Mouse (Mus musculus) kidney, postnatal 0 days (tissue): ENCODE results near the gene A630001G21Rik. TPM values are rescaled to one million over a fixed set of nuclear protein-coding genes. Genes with fewer than 3 reads are reported as not detected.

Experiments
- ATAC-seq: fragments of 200-750 bp; cut with Nextera tagmentation; replicated peaks from 2 replicates; pipeline ENCODE4 v1.8.0; 2017; ENCODE audit warnings: low read depth, moderate number of reproducible peaks, moderate TSS enrichment, moderate library complexity; ENCODE audit not compliant: low FRiP score
- DNase-seq: peaks from one replicate; pipeline ENCODE4 v3.0.0-alpha.2; 2016; ENCODE audit warnings: low spot score
- H3K27ac ChIP-seq: fragments of 300-500 bp; sonication (generic); 2 replicates; pipeline ENCODE4 v1.5.1; 2014; ENCODE audit warnings: mild to moderate bottlenecking
- H3K27me3 ChIP-seq: fragments of 300-500 bp; sonication (generic); 2 replicates; pipeline ENCODE4 v1.6.1; 2014; ENCODE audit warnings: low read length, mixed read lengths; ENCODE audit not compliant: insufficient read depth
- H3K36me3 ChIP-seq: fragments of 300-500 bp; sonication (generic); 2 replicates; pipeline ENCODE4 v1.6.1; 2014; ENCODE audit warnings: low read length, mixed read lengths; ENCODE audit not compliant: insufficient read depth
- H3K4me1 ChIP-seq: fragments of 300-500 bp; sonication (generic); replicated peaks from 2 replicates; pipeline ENCODE4 v1.6.1; 2014; ENCODE audit warnings: antibody characterized with exemption, low read length, mixed read lengths; ENCODE audit not compliant: insufficient read depth
- H3K4me2 ChIP-seq: fragments of 300-500 bp; sonication (generic); 2 replicates; pipeline ENCODE4 v1.6.1; 2014; ENCODE audit warnings: mild to moderate bottlenecking, low read length, moderate library complexity, mixed read lengths
- H3K4me3 ChIP-seq: fragments of 300-500 bp; sonication (generic); replicated peaks from 2 replicates; pipeline ENCODE4 v1.5.1; 2014; ENCODE audit warnings: low read depth, low read length
- H3K9ac ChIP-seq: fragments of 300-500 bp; sonication (generic); 2 replicates; pipeline ENCODE4 v1.6.1; 2014; ENCODE audit warnings: low read depth, low read length
- H3K9me3 ChIP-seq: fragments of 300-500 bp; sonication (generic); replicated peaks from 2 replicates; pipeline ENCODE4 v1.6.1; 2016; ENCODE audit warnings: low read length, inconsistent platforms, mixed read lengths
- CTCF ChIP-seq: IDR thresholded peaks from 2 replicates; pipeline ENCODE4 v1.5.1; 2016; ENCODE audit warnings: antibody characterized with exemption, low read depth, mild to moderate bottlenecking, moderate library complexity
- WGBS: fragments of 180-500 bp; shearing (Covaris S2); extraction: QIAGEN DNeasy Blood & Tissue Kit; methylation state at CpG from one replicate; pipeline ENCODE4 v1.1.7; 2014; 5-methylcytosine and 5-hydroxymethylcytosine counted together
- polyA plus RNA-seq: library from polyadenylated mRNA; unstranded; fragments of >200 nt; fragmentation: Nextera tagmentation; extraction: Ambion mirVana; gene quantifications from 2 replicates; pipeline ENCODE4 v1.2.1, GENCODE M21; 2015

Gene A630001G21Rik
- polyA plus RNA-seq, 1 experiment from 2014 or later = 1.7 TPM

- Histone ChIP-seq H3K4me2 (no peak overlapping the region), H3K4me1 (no peaks in the 10 kb centered on the region), H3K4me3 (no peak overlapping the region), H3K9me3 (no peaks in the 10 kb centered on the region), H3K36me3 (no peaks in the 10 kb centered on the region), H3K27ac (no peak overlapping the region), H3K9ac (no peak overlapping the region), H3K27me3 (no peaks in the 10 kb centered on the region)
- 81% methylated on average over 4 of the region's 4 CpGs for WGBS
- ATAC-seq (no peak), DNase-seq (no peak)
- no peak for TF ChIP-seq CTCF
These were observed 27.8 kb downstream of the A630001G21Rik start for GRCm38 (mm10) chr1:85750650-85751049.

GRCm38 (mm10) chr1:85749829-85750228 is 28.6 kb downstream of the A630001G21Rik start:
- 96% methylated on average over 2 of the region's 2 CpGs for WGBS
- no peak for ATAC-seq
- Histone ChIP-seq H3K4me3 (no peak overlapping the region), H3K4me1 (no peaks in the 10 kb centered on the region), H3K36me3 (no peaks in the 10 kb centered on the region), H3K27me3 (no peaks in the 10 kb centered on the region), H3K9me3 (no peaks in the 10 kb centered on the region), H3K4me2 (no peak overlapping the region), H3K27ac (no peak overlapping the region), H3K9ac (no peak overlapping the region)
- no peak for DNase-seq
- no peak for TF ChIP-seq CTCF

GRCm38 (mm10) chr1:85746511-85746910 is 31.9 kb downstream of the A630001G21Rik start:
- no peak overlapping the region for H3K4me3 ChIP-seq
- no peaks in the 10 kb centered on the region for H3K36me3 ChIP-seq
- no peaks in the 10 kb centered on the region for H3K27me3 ChIP-seq
- WGBS = 85% methylated on average over 5 of the region's 5 CpGs
- H3K27ac ChIP-seq = no peak overlapping the region
- no peaks in the 10 kb centered on the region for H3K4me1 ChIP-seq
- DNase-seq (no peak), ATAC-seq (no peak)
- TF ChIP-seq CTCF = no peak
- no peak overlapping the region for H3K9ac ChIP-seq
- no peaks in the 10 kb centered on the region for H3K9me3 ChIP-seq
- no peak overlapping the region for H3K4me2 ChIP-seq

- no peaks in the 10 kb centered on the region for H3K4me1 ChIP-seq
- H3K9me3 ChIP-seq = no peaks in the 10 kb centered on the region
- no peak overlapping the region for H3K4me3 ChIP-seq
- DNase-seq = no peak
- H3K9ac ChIP-seq = no peak overlapping the region
- no peak overlapping the region for H3K4me2 ChIP-seq
- no peak for ATAC-seq
- 69% methylated on average over 3 of the region's 3 CpGs for WGBS
- no peak overlapping the region for H3K27ac ChIP-seq
- no peak for TF ChIP-seq CTCF
- no peaks in the 10 kb centered on the region for H3K36me3 ChIP-seq
- no peaks in the 10 kb centered on the region for H3K27me3 ChIP-seq
These were observed 33.9 kb downstream of the A630001G21Rik start for GRCm38 (mm10) chr1:85744539-85744938.

- H3K27me3 ChIP-seq = no peaks in the 10 kb centered on the region
- H3K4me2 ChIP-seq = no peak overlapping the region
- H3K27ac ChIP-seq = no peak overlapping the region
- no peak overlapping the region for H3K4me3 ChIP-seq
- no peak for DNase-seq
- no peaks in the 10 kb centered on the region for H3K4me1 ChIP-seq
- TF ChIP-seq CTCF = no peak
- no peak overlapping the region for H3K9ac ChIP-seq
- no peaks in the 10 kb centered on the region for H3K9me3 ChIP-seq
- peak; percentile 68 for ATAC-seq
- H3K36me3 ChIP-seq = no peaks in the 10 kb centered on the region
- WGBS = 6% methylated on average over 2 of the region's 2 CpGs
These were observed 35.4 kb downstream of the A630001G21Rik start for GRCm38 (mm10) chr1:85742916-85743505.

- Histone ChIP-seq H3K4me1 (no peaks in the 10 kb centered on the region), H3K9ac (no peak overlapping the region), H3K27ac (no peak overlapping the region), H3K4me2 (no peak overlapping the region), H3K36me3 (no peaks in the 10 kb centered on the region), H3K4me3 (no peak overlapping the region), H3K9me3 (no peaks in the 10 kb centered on the region), H3K27me3 (no peaks in the 10 kb centered on the region)
- ATAC-seq = no peak
- TF ChIP-seq CTCF = no peak
- no peak for DNase-seq
- WGBS = 66% methylated on average over 5 of the region's 5 CpGs
These were observed 36.1 kb downstream of the A630001G21Rik start for GRCm38 (mm10) chr1:85742333-85742732.

GRCm38 (mm10) chr1:85740923-85741322 is 37.5 kb downstream of the A630001G21Rik start:
- H3K27ac ChIP-seq = no peak overlapping the region
- WGBS = 79% methylated on average over 6 of the region's 6 CpGs
- DNase-seq (no peak), ATAC-seq (no peak)
- no peaks in the 10 kb centered on the region for H3K9me3 ChIP-seq
- H3K4me2 ChIP-seq = no peak overlapping the region
- no peak overlapping the region for H3K4me3 ChIP-seq
- no peaks in the 10 kb centered on the region for H3K27me3 ChIP-seq
- TF ChIP-seq CTCF = no peak
- H3K36me3 ChIP-seq = no peaks in the 10 kb centered on the region
- no peak overlapping the region for H3K9ac ChIP-seq
- H3K4me1 ChIP-seq = no peaks in the 10 kb centered on the region
